28 mouse cellular contexts compared by ENCODE assay signal in genomic region chr2:143992977-143993376, GRCm38 (mm10). TPM values are rescaled to one million over a fixed set of nuclear protein-coding genes. Genes with fewer than 3 reads are reported as not detected.
DNase-seq lines count a peak whose midpoint lies in the region; ATAC-seq and TF ChIP-seq lines count a peak whose summit lies in the region.
"Had no signal": no experiment of that assay in that cellular context is flagged by ENCODE, and none has a peak within 500 bp of the region (broad histone marks: within the 10 kb centered on the region; RNA-seq: fewer than 3 reads in every experiment).

No protein-coding gene starts in this region.

- intact Hi-C loops in heart, postnatal 25 days (cut with DNase I): no loop called here

- no peak for TF ChIP-seq POLR2A in CH12.LX (IDR thresholded peaks at IDR 0.05; ENCODE audit: low read depth, low read length)

- H3K79me2 ChIP-seq in CH12.LX (replicated peaks; ENCODE audit: control insufficient read depth, extremely low read depth, insufficient read depth, poor library complexity, severe bottlenecking): peaks cover 21% of the 10 kb centered on the region

- H3K9me3 ChIP-seq in heart, embryonic 13.5 days: no peaks in the 10 kb centered on the region
- H3K9me3 ChIP-seq in liver, postnatal 0 days (ENCODE audit: low read length): no peaks in the 10 kb centered on the region
- H3K9me3 ChIP-seq in CH12.LX (replicated peaks; ENCODE audit: low read length): no peaks in the 10 kb centered on the region
- H3K9me3 ChIP-seq in hindbrain, embryonic 16.5 days (ENCODE audit: control insufficient read depth, low read length): no peaks in the 10 kb centered on the region
- H3K9me3 ChIP-seq: embryonic facial prominence, embryonic 10.5 days; forebrain, embryonic 13.5 days; hindbrain, embryonic 13.5 days; intestine, embryonic 15.5 days had no signal

- TF ChIP-seq EP300 in liver, postnatal 0 days (IDR thresholded peaks at IDR 0.05; ENCODE audit: low read depth): no peak
- peak; percentile 79 for TF ChIP-seq EP300 in CH12.LX (IDR thresholded peaks at IDR 0.05; ENCODE audit: low read length)

- TF ChIP-seq CTCF in liver, postnatal 0 days (IDR thresholded peaks at IDR 0.05; ENCODE audit: low read depth): no peak
- TF ChIP-seq CTCF in CH12.LX (conservative IDR thresholded peaks at IDR 0.05 in 1 of 2, IDR thresholded peaks at IDR 0.05 in 1 of 2; ENCODE audit: low read depth in 2 of 2, low read length in 2 of 2): no peak

- peak overlapping the region; percentile 12; the same call in 1 of the 2 replicates for H3K4me2 ChIP-seq in heart, embryonic 13.5 days
- no peak overlapping the region; the same call in 1 of the 2 replicates for H3K4me2 ChIP-seq in liver, postnatal 0 days (ENCODE audit: low read depth, low read length)
- peak overlapping the region; percentile 29 for H3K4me2 ChIP-seq in CH12.LX (ENCODE audit: insufficient read depth, low read depth, poor library complexity, severe bottlenecking)
- H3K4me2 ChIP-seq in hindbrain, embryonic 16.5 days (ENCODE audit: low read length): no peak overlapping the region
- H3K4me2 ChIP-seq: forebrain, embryonic 13.5 days; hindbrain, embryonic 13.5 days; intestine, embryonic 15.5 days had no signal

- no peak for ATAC-seq in heart, embryonic 13.5 days (ENCODE audit: extremely low read depth, insufficient number of reproducible peaks, low FRiP score, low TSS enrichment)
- ATAC-seq in liver, postnatal 0 days: no peak
- ATAC-seq in hindbrain, embryonic 16.5 days: no peak
- ATAC-seq: activated CD4-positive, CD25-positive, alpha-beta regulatory T cell, adult 4 months; forebrain, embryonic 13.5 days; forebrain, postnatal 0 days; Patski had no signal

- dilution Hi-C loops in CH12.LX (cut with MboI; ENCODE audit: extremely low pct_ligation_motif_present, extremely low pct_unique_long_range_greater_than_20kb, low sequenced_read_pairs): no loop called here

- DNase-seq in heart, postnatal 25 days (ENCODE audit: low spot score): no peak
- DNase-seq in liver, postnatal 0 days: no peak
- DNase-seq in liver (no peak), CH12.LX (ENCODE audit: extremely low read depth) (peak; percentile 55)
- DNase-seq in urinary bladder, postnatal 14 days (ENCODE audit: low spot score): no peak
- DNase-seq: adrenal gland, postnatal 25 days; B cell, adult 2 months; cerebellum, adult 2 months; cerebellum, postnatal 10 days; forebrain, postnatal 0 days; gastrocnemius, postnatal 36 days; heart, adult 18-20 months; kidney, adult 18-20 months had no signal

- TF ChIP-seq RAD21 in CH12.LX (IDR thresholded peaks at IDR 0.05; ENCODE audit: low read depth, low read length): no peak

- no peak overlapping the region for H3K4me3 ChIP-seq in heart, embryonic 13.5 days
- no peak overlapping the region for H3K4me3 ChIP-seq in liver, postnatal 0 days (ENCODE audit: low read depth, low read length)
- H3K4me3 ChIP-seq in CH12.LX (replicated peaks in 1 of 3; ENCODE audit: low read depth in 2 of 3, low read length in 2 of 3, poor library complexity in 1 of 3): no peak overlapping the region
- H3K4me3 ChIP-seq in hindbrain, embryonic 16.5 days (ENCODE audit: low read length): no peak overlapping the region
- H3K4me3 ChIP-seq: embryonic facial prominence, embryonic 10.5 days; forebrain, embryonic 13.5 days; hindbrain, embryonic 13.5 days; intestine, embryonic 15.5 days had no signal

- in situ Hi-C loops in CH12.LX (cut with MboI; ENCODE audit: low pct_ligation_motif_present, low pct_unique_long_range_greater_than_20kb, low sequenced_read_pairs): no loop called here

- peaks cover 33% of the 10 kb centered on the region for H3K4me1 ChIP-seq in heart, embryonic 13.5 days
- H3K4me1 ChIP-seq in liver, postnatal 0 days (ENCODE audit: insufficient read depth): peaks cover 42% of the 10 kb centered on the region
- peaks cover 18 to 67% of the 10 kb centered on the region in 2 experiments for H3K4me1 ChIP-seq in CH12.LX (ENCODE audit: control insufficient read depth in 1 of 2, insufficient read depth in 2 of 2)
- no peaks in the 10 kb centered on the region for H3K4me1 ChIP-seq in hindbrain, embryonic 16.5 days (ENCODE audit: control insufficient read depth, insufficient read depth, low read depth, low read length)
- H3K4me1 ChIP-seq: embryonic facial prominence, embryonic 10.5 days had no signal

- no peaks in the 10 kb centered on the region for H3K27me3 ChIP-seq in heart, embryonic 13.5 days (replicated peaks)
- H3K27me3 ChIP-seq in liver, postnatal 0 days (ENCODE audit: insufficient read depth, low read length): no peaks in the 10 kb centered on the region
- H3K27me3 ChIP-seq in CH12.LX (replicated peaks): no peaks in the 10 kb centered on the region
- H3K27me3 ChIP-seq in hindbrain, embryonic 16.5 days (replicated peaks; ENCODE audit: control insufficient read depth, insufficient read depth, low read length): no peaks in the 10 kb centered on the region
- H3K27me3 ChIP-seq: forebrain, embryonic 13.5 days; hindbrain, embryonic 13.5 days; intestine, embryonic 15.5 days; Patski had no signal

- H3K36me3 ChIP-seq in heart, embryonic 13.5 days: peaks cover 14% of the 10 kb centered on the region
- H3K36me3 ChIP-seq in liver, postnatal 0 days (replicated peaks; ENCODE audit: insufficient read depth, low read length): peaks cover 5% of the 10 kb centered on the region; the same call in 1 of the 2 replicates
- H3K36me3 ChIP-seq in CH12.LX (replicated peaks in 1 of 2; ENCODE audit: control insufficient read depth in 1 of 2, insufficient read depth in 1 of 2, low read length in 1 of 2): peaks cover 0 to 29% of the 10 kb centered on the region in 2 experiments
- no peaks in the 10 kb centered on the region for H3K36me3 ChIP-seq in hindbrain, embryonic 16.5 days (ENCODE audit: control insufficient read depth, insufficient read depth, low read length)
- H3K36me3 ChIP-seq: hindbrain, embryonic 13.5 days; intestine, embryonic 15.5 days had no signal

- no peak overlapping the region for H3K9ac ChIP-seq in heart, embryonic 13.5 days
- no peak overlapping the region for H3K9ac ChIP-seq in liver, postnatal 0 days (replicated peaks)
- 0 out of 2 replicates have a peak overlapping the region, but pooled peaks have one; percentile 11 for H3K9ac ChIP-seq in CH12.LX (ENCODE audit: insufficient read depth, low read depth)
- no peak overlapping the region for H3K9ac ChIP-seq in hindbrain, embryonic 16.5 days (ENCODE audit: low read depth, low read length)
- H3K9ac ChIP-seq: forebrain, embryonic 13.5 days; forebrain, postnatal 0 days; hindbrain, embryonic 13.5 days; intestine, embryonic 15.5 days had no signal

- H3K27ac ChIP-seq in heart, embryonic 13.5 days (replicated peaks): peak overlapping the region; percentile 20; the same call in 1 of the 2 replicates
- 0 out of 2 replicates have a peak overlapping the region, but pooled peaks have one; percentile 12 for H3K27ac ChIP-seq in liver, postnatal 0 days (ENCODE audit: low read depth)
- H3K27ac ChIP-seq in CH12.LX (ENCODE audit: insufficient read depth, low read depth): peak overlapping the region; percentile 52; the same call in 1 of the 2 replicates
- no peak overlapping the region for H3K27ac ChIP-seq in hindbrain, embryonic 16.5 days (ENCODE audit: low read depth, low read length)
- H3K27ac ChIP-seq: embryonic facial prominence, embryonic 10.5 days; forebrain, embryonic 13.5 days; hindbrain, embryonic 13.5 days; intestine, embryonic 15.5 days had no signal

- WGBS in heart, embryonic 13.5 days: 74% methylated on average over 1 of the region's 1 CpGs
- 52% methylated on average over 1 of the region's 1 CpGs for WGBS in liver, postnatal 0 days (ENCODE audit: insufficient replicate concordance)
- WGBS in hindbrain, embryonic 16.5 days: 96% methylated on average over 1 of the region's 1 CpGs

TF ChIP-seq in CH12.LX, 34 proteins besides CTCF, POLR2A, EP300 and RAD21 (continues in another document):
- TF ChIP-seq USF2 (conservative IDR thresholded peaks at IDR 0.05; ENCODE audit: low read depth, low read length) (no peak), ETS1 (conservative IDR thresholded peaks at IDR 0.05; ENCODE audit: low read depth, low read length) (peak; percentile 83), HCFC1 (IDR thresholded peaks at IDR 0.05; ENCODE audit: low read depth, low read length) (no peak), MXI1 (IDR thresholded peaks at IDR 0.05; ENCODE audit: low read depth, low read length) (no peak), ELF1 (IDR thresholded peaks at IDR 0.05; ENCODE audit: low read depth, low read length) (no peak), IRF4 (IDR thresholded peaks at IDR 0.05; ENCODE audit: low read depth, low read length) (peak; percentile 53; the same call in 1 of the 2 replicates), PAX5 (IDR thresholded peaks at IDR 0.05; ENCODE audit: low read length) (no peak), CHD1 (IDR thresholded peaks at IDR 0.05; ENCODE audit: low read depth, low read length) (peak; percentile 70; the same call in 1 of the 2 replicates), KAT2A (IDR thresholded peaks at IDR 0.05; ENCODE audit: insufficient replicate concordance, low read length) (no peak), MAX (IDR thresholded peaks at IDR 0.05; ENCODE audit: low read length) (peak; percentile 54; the same call in 1 of the 2 replicates), NRF1 (IDR thresholded peaks at IDR 0.05; ENCODE audit: low read depth, low read length) (no peak), MYC (IDR thresholded peaks at IDR 0.05; ENCODE audit: low read depth, low read length) (0 out of 2 replicates have a peak, but pooled peaks have one; percentile 47), NELFE (IDR thresholded peaks at IDR 0.05; ENCODE audit: low read depth, low read length) (no peak), ZC3H11A (IDR thresholded peaks at IDR 0.05; ENCODE audit: low read depth, low read length) (no peak), SMC3 (IDR thresholded peaks at IDR 0.05; ENCODE audit: low read depth, low read length) (no peak)

RNA-seq across cellular contexts. Expression of gene Rrbp1, which starts 18.1 kb away (rescaled TPM):
- 61.7 and 65.1 TPM in 2 replicates for polyA plus RNA-seq in heart, embryonic 13.5 days (2015; fragmentation: Nextera tagmentation; extraction: Ambion mirVana)
- total RNA-seq in heart, postnatal 25 days (2021): 100 to 1,000 TPM; 112 TPM
- polyA plus RNA-seq in liver, postnatal 0 days (2015; fragmentation: Nextera tagmentation; extraction: Ambion mirVana): 74.3 and 74.7 TPM in 2 replicates
- total RNA-seq in CH12.LX (2012; rRNA removed) (49.3 and 58.2 TPM in 2 replicates), CH12.LX (2014; rRNA removed) (41.4 and 42.4 TPM in 2 replicates)
- polyA plus RNA-seq in CH12.LX (2012; ENCODE audit: insufficient read length, low read depth): 127 and 153 TPM in 2 replicates
- 29.2 and 32.8 TPM in 2 replicates for polyA plus RNA-seq in hindbrain, embryonic 16.5 days (2015; fragmentation: Nextera tagmentation; extraction: Ambion mirVana)

RNA-seq across cellular contexts. Expression of gene Banf2, which starts 39.9 kb away (rescaled TPM):
- polyA plus RNA-seq in heart, embryonic 13.5 days (2015; fragmentation: Nextera tagmentation; extraction: Ambion mirVana): not detected in 2 replicates
- not detected for total RNA-seq in heart, postnatal 25 days (2021)
- not detected in 2 replicates for polyA plus RNA-seq in liver, postnatal 0 days (2015; fragmentation: Nextera tagmentation; extraction: Ambion mirVana)
- total RNA-seq in CH12.LX (2012; rRNA removed): not detected in 2 replicates
- not detected in 2 replicates for total RNA-seq in CH12.LX (2014; rRNA removed)
- not detected in 2 replicates for polyA plus RNA-seq in CH12.LX (2012; ENCODE audit: insufficient read length, low read depth)
- not detected in 2 replicates for polyA plus RNA-seq in hindbrain, embryonic 16.5 days (2015; fragmentation: Nextera tagmentation; extraction: Ambion mirVana)
- total RNA-seq: adrenal gland, adult 2 months; adrenal gland, postnatal 25 days; forebrain, postnatal 0 days; gastrocnemius, adult 8-10 months; gastrocnemius, postnatal 36 days; heart, adult 18-20 months; hematopoietic stem cell, adult 5-6 weeks; MEL had no signal
- polyA plus RNA-seq: activated CD4-positive, CD25-positive, alpha-beta regulatory T cell, adult 4 months; adrenal gland, adult 2 months; CD4-positive, CD25-positive, alpha-beta regulatory T cell, adult 4 months; cerebellum, adult 2 months; embryonic facial prominence, embryonic 10.5 days; embryonic facial prominence, embryonic 14.5 days; forebrain, embryonic 13.5 days; forebrain, postnatal 0 days; heart, embryonic 14.5 days; hindbrain, embryonic 13.5 days; Patski had no signal

Comparison
In these comparisons a context has a peak if more than half of its experiments do, and no peak if none do; other contexts are left out.
1. H3K4me2 ChIP-seq: peak in heart, embryonic 13.5 days (single experiment) and CH12.LX (single experiment); none in liver, postnatal 0 days (single experiment) and hindbrain, embryonic 16.5 days (single experiment).